Comparison of ENCODE assay signal across 8 mouse cellular contexts in genomic region chr12:85219905-85220290, GRCm38 (mm10). TPM values are rescaled to one million over a fixed set of nuclear protein-coding genes. Genes with fewer than 3 reads are reported as not detected.
DNase-seq lines count a peak whose midpoint lies in the region; ATAC-seq and TF ChIP-seq lines count a peak whose summit lies in the region.

No protein-coding gene starts in this region.

- no peak; the same call in 1 of the 2 replicates for TF ChIP-seq RAD21 in MEL (IDR thresholded peaks at IDR 0.05; ENCODE audit: low read depth, low read length)

- peaks cover 13% of the 10 kb centered on the region for H3K79me2 ChIP-seq in MEL (ENCODE audit: control insufficient read depth, insufficient read depth, low read length, poor library complexity)

- no peaks in the 10 kb centered on the region for H3K27me3 ChIP-seq in heart, embryonic 12.5 days (replicated peaks)
- no peaks in the 10 kb centered on the region for H3K27me3 ChIP-seq in MEL (ENCODE audit: control insufficient read depth in 1 of 2, insufficient read depth in 2 of 2, low read length in 2 of 2)
- no peaks in the 10 kb centered on the region for H3K27me3 ChIP-seq in kidney, embryonic 16.5 days (ENCODE audit: insufficient read depth, low read length)
- no peaks in the 10 kb centered on the region for H3K27me3 ChIP-seq in midbrain, embryonic 13.5 days

- TF ChIP-seq CTCF in MEL (IDR thresholded peaks at IDR 0.05 in 2 of 3, conservative IDR thresholded peaks at IDR 0.05 in 1 of 3; ENCODE audit: control insufficient read depth in 1 of 3, insufficient read depth in 1 of 3, low read depth in 2 of 3, low read length in 3 of 3, poor library complexity in 1 of 3, severe bottlenecking in 1 of 3), result no peak
- no peak; the same call in 1 of the 2 replicates for TF ChIP-seq CTCF in embryonic fibroblast, embryonic 13.5 days (IDR thresholded peaks at IDR 0.05; ENCODE audit: borderline replicate concordance, insufficient read depth, low read length)

- H3K9me3 ChIP-seq in heart, embryonic 12.5 days (replicated peaks), result no peaks in the 10 kb centered on the region
- no peaks in the 10 kb centered on the region for H3K9me3 ChIP-seq in MEL (replicated peaks; ENCODE audit: insufficient read depth, low read length)
- no peaks in the 10 kb centered on the region for H3K9me3 ChIP-seq in kidney, embryonic 16.5 days (ENCODE audit: low read length)
- H3K9me3 ChIP-seq in midbrain, embryonic 13.5 days, result no peaks in the 10 kb centered on the region

- 1% methylated on average over 12 of the region's 12 CpGs for WGBS in heart, embryonic 12.5 days
- WGBS in kidney, embryonic 16.5 days, result 2% methylated on average over 12 of the region's 12 CpGs
- 4% methylated on average over 12 of the region's 12 CpGs for WGBS in midbrain, embryonic 13.5 days

- peaks cover 15% of the 10 kb centered on the region for H3K4me1 ChIP-seq in heart, embryonic 12.5 days (replicated peaks)
- H3K4me1 ChIP-seq in MEL (ENCODE audit: control insufficient read depth in 1 of 2, insufficient read depth in 2 of 2, low read length in 2 of 2), result peaks cover 0 to 17% of the 10 kb centered on the region in 2 experiments; a peak in 3 of 4 replicates
- no peaks in the 10 kb centered on the region for H3K4me1 ChIP-seq in embryonic fibroblast, embryonic 13.5 days (ENCODE audit: control insufficient read depth, insufficient read depth, low read length)
- H3K4me1 ChIP-seq in kidney, embryonic 16.5 days (ENCODE audit: insufficient read depth, low read length), result peaks cover 17% of the 10 kb centered on the region
- H3K4me1 ChIP-seq in midbrain, embryonic 13.5 days (replicated peaks), result peaks cover 25% of the 10 kb centered on the region

- peak; percentile 14; the same call in 1 of the 2 replicates for ATAC-seq in heart, embryonic 12.5 days (ENCODE audit: insufficient number of reproducible peaks, low FRiP score)
- ATAC-seq in kidney, embryonic 16.5 days (ENCODE audit: low FRiP score, low TSS enrichment), result peak; percentile 5; the same call in 1 of the 2 replicates
- no peak for ATAC-seq in midbrain, embryonic 13.5 days

- peak overlapping the region; percentile 88 for H3K4me3 ChIP-seq in heart, embryonic 12.5 days
- H3K4me3 ChIP-seq in MEL (ENCODE audit: control insufficient read depth in 1 of 2, insufficient read depth in 1 of 2, low read depth in 2 of 2, low read length in 2 of 2), result peak overlapping the region; percentile 71 to 87
- H3K4me3 ChIP-seq in embryonic fibroblast, embryonic 13.5 days (ENCODE audit: insufficient read depth, low read length), result peak overlapping the region; percentile 80
- H3K4me3 ChIP-seq in kidney, embryonic 16.5 days (ENCODE audit: low read length), result peak overlapping the region; percentile 62
- H3K4me3 ChIP-seq in midbrain, embryonic 13.5 days (replicated peaks), result peak overlapping the region; percentile 76

- no peak for TF ChIP-seq POLR2A in MEL (IDR thresholded peaks at IDR 0.05; ENCODE audit: control insufficient read depth in 1 of 2, insufficient read depth in 1 of 2, low read depth in 1 of 2, low read length in 2 of 2, poor library complexity in 1 of 2)
- no peak for TF ChIP-seq POLR2A in embryonic fibroblast, embryonic 13.5 days (IDR thresholded peaks at IDR 0.05; ENCODE audit: low read depth, low read length)

- peak overlapping the region; percentile 87 for H3K4me2 ChIP-seq in heart, embryonic 12.5 days
- peak overlapping the region; percentile 76 for H3K4me2 ChIP-seq in kidney, embryonic 16.5 days (replicated peaks; ENCODE audit: low read depth, low read length)
- H3K4me2 ChIP-seq in midbrain, embryonic 13.5 days (replicated peaks), result peak overlapping the region; percentile 96

- no peak for DNase-seq in heart, adult 9 months (ENCODE audit: low spot score in 2 of 2)
- DNase-seq in MEL (ENCODE audit: low read depth, low spot score), result peak; percentile 75
- no peak for DNase-seq in urinary bladder, postnatal 14 days (ENCODE audit: low spot score)
- DNase-seq in yolk sac, embryonic 10.5 days (ENCODE audit: low spot score), result no peak

- H3K9ac ChIP-seq in heart, embryonic 12.5 days, result peak overlapping the region; percentile 84
- peak overlapping the region; percentile 85 for H3K9ac ChIP-seq in MEL (ENCODE audit: control insufficient read depth, low read depth, low read length, poor library complexity, severe bottlenecking)
- peak overlapping the region; percentile 81 for H3K9ac ChIP-seq in kidney, embryonic 16.5 days (replicated peaks; ENCODE audit: low read length)
- peak overlapping the region; percentile 77 for H3K9ac ChIP-seq in midbrain, embryonic 13.5 days (replicated peaks)

- peak overlapping the region; percentile 36; the same call in 1 of the 2 replicates for H3K27ac ChIP-seq in heart, embryonic 12.5 days (ENCODE audit: poor library complexity, severe bottlenecking)
- peak overlapping the region; percentile 50 for H3K27ac ChIP-seq in MEL (ENCODE audit: control insufficient read depth, low read depth, low read length)
- no peak overlapping the region for H3K27ac ChIP-seq in embryonic fibroblast, embryonic 13.5 days (ENCODE audit: insufficient read depth, low read length)
- H3K27ac ChIP-seq in kidney, embryonic 16.5 days (ENCODE audit: low read length), result peak overlapping the region; percentile 21
- H3K27ac ChIP-seq in midbrain, embryonic 13.5 days, result peak overlapping the region; percentile 55

- TF ChIP-seq EP300 in MEL (IDR thresholded peaks at IDR 0.05; ENCODE audit: low read depth in 1 of 2, low read length in 2 of 2), result no peak

- H3K36me3 ChIP-seq in heart, embryonic 12.5 days, result peaks cover 38% of the 10 kb centered on the region
- peaks cover 0 to 11% of the 10 kb centered on the region in 2 experiments; a peak in 1 of 4 replicates for H3K36me3 ChIP-seq in MEL (ENCODE audit: control insufficient read depth in 1 of 2, insufficient read depth in 2 of 2, low read length in 2 of 2)
- peaks cover 35% of the 10 kb centered on the region for H3K36me3 ChIP-seq in kidney, embryonic 16.5 days (ENCODE audit: insufficient read depth, low read length)
- H3K36me3 ChIP-seq in midbrain, embryonic 13.5 days, result peaks cover 39% of the 10 kb centered on the region

TF ChIP-seq in MEL, 35 proteins besides CTCF, POLR2A, EP300 and RAD21:
- no peak for TF ChIP-seq ETS1 (IDR thresholded peaks at IDR 0.05; ENCODE audit: low read depth, low read length)
- no peak for TF ChIP-seq MAZ (IDR thresholded peaks at IDR 0.05; ENCODE audit: low read depth, low read length)
TF ChIP-seq in MEL: peak in this region for 0.

RNA-seq across cellular contexts. Expression of gene Eif2b2, which starts 0.6 kb away (rescaled TPM):
- 49.0 and 51.3 TPM in 2 replicates for polyA plus RNA-seq in heart, embryonic 12.5 days (2016; fragmentation: Nextera tagmentation; extraction: Ambion mirVana)
- total RNA-seq in MEL (2012; rRNA removed), result 137 and 150 TPM in 2 replicates
- polyA plus RNA-seq in MEL (2012; ENCODE audit: insufficient read depth in 1 of 2, insufficient read length in 2 of 2, low read depth in 1 of 2, low replicate concordance in 2 of 2, missing spikeins in 1 of 2), result 100 to 1,000 TPM in 1 of 2 experiments, not detected in 1; 193 TPM
- polyA plus RNA-seq in embryonic fibroblast, embryonic 13.5 days (2011; ENCODE audit: insufficient read length, low read depth, missing spikeins), result 51.1 and 54.8 TPM in 2 replicates
- 108 and 110 TPM in 2 replicates for polyA plus RNA-seq in kidney, embryonic 16.5 days (2015; fragmentation: Nextera tagmentation; extraction: Ambion mirVana)
- polyA plus RNA-seq in midbrain, embryonic 13.5 days (2015; fragmentation: Nextera tagmentation; extraction: Ambion mirVana), result 90.4 and 97.3 TPM in 2 replicates

RNA-seq across cellular contexts. Expression of gene Pgf, which starts 42.3 kb away (rescaled TPM):
- 8.3 TPM in 2 replicates for polyA plus RNA-seq in heart, embryonic 12.5 days (2016; fragmentation: Nextera tagmentation; extraction: Ambion mirVana)
- not detected in 2 replicates for total RNA-seq in MEL (2012; rRNA removed)
- under 1 TPM in 1 of 2 experiments, not detected in 1; 0.46 TPM for polyA plus RNA-seq in MEL (2012; ENCODE audit: insufficient read depth in 1 of 2, insufficient read length in 2 of 2, low read depth in 1 of 2, low replicate concordance in 2 of 2, missing spikeins in 1 of 2)
- 3.7 and 6.6 TPM in 2 replicates for polyA plus RNA-seq in embryonic fibroblast, embryonic 13.5 days (2011; ENCODE audit: insufficient read length, low read depth, missing spikeins)
- polyA plus RNA-seq in kidney, embryonic 16.5 days (2015; fragmentation: Nextera tagmentation; extraction: Ambion mirVana), result 16.9 and 18.4 TPM in 2 replicates
- polyA plus RNA-seq in midbrain, embryonic 13.5 days (2015; fragmentation: Nextera tagmentation; extraction: Ambion mirVana), result 5.7 and 6.3 TPM in 2 replicates

RNA-seq across cellular contexts. Expression of gene Mlh3, which starts 50.5 kb away (rescaled TPM):
- 7.3 and 7.9 TPM in 2 replicates for polyA plus RNA-seq in heart, embryonic 12.5 days (2016; fragmentation: Nextera tagmentation; extraction: Ambion mirVana)
- total RNA-seq in MEL (2012; rRNA removed), result 7.3 and 8.5 TPM in 2 replicates
- polyA plus RNA-seq in MEL (2012; ENCODE audit: insufficient read depth in 1 of 2, insufficient read length in 2 of 2, low read depth in 1 of 2, low replicate concordance in 2 of 2, missing spikeins in 1 of 2), result 1 to 10 TPM in 1 of 2 experiments, not detected in 1; 8.6 TPM
- 13.4 and 14.4 TPM in 2 replicates for polyA plus RNA-seq in embryonic fibroblast, embryonic 13.5 days (2011; ENCODE audit: insufficient read length, low read depth, missing spikeins)
- 9.7 and 10.9 TPM in 2 replicates for polyA plus RNA-seq in kidney, embryonic 16.5 days (2015; fragmentation: Nextera tagmentation; extraction: Ambion mirVana)
- polyA plus RNA-seq in midbrain, embryonic 13.5 days (2015; fragmentation: Nextera tagmentation; extraction: Ambion mirVana), result 8.9 and 9.0 TPM in 2 replicates
